Mouse (Mus musculus): Measurements from ENCODE around the gene Man2a1.

Man2a1 gene

GRCm38 (mm10) chr17:64703649-64704230 is 103.2 kb downstream of the Man2a1 start:
- no peak for DNase-seq (ENCODE audit: low read depth, low spot score)

GRCm38 (mm10) chr17:64707529-64707928 is 107.0 kb downstream of the Man2a1 start:
- no peak for DNase-seq (ENCODE audit: low read depth, low spot score)

DNA sequence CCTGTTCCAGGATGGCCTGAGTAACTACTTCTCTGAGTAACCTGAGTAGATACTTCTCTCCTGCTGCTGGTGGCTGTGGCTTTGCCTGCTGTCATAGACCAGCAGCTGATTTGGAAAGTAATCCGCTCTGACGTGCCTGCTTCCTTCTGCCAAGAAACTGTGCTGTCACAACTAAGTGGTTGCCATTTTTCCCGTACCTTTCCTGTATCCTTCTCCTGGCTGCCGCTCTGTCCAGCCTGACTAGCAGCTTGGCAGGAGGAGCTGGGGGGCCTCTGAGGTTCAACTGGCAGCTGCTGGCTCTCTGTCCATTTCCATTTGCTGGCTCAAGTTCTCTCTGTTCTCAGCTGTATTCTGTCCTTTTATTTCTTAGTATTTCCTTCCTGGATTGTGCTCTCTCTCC is 115.8 kb downstream of the Man2a1 start:
- DNase-seq (ENCODE audit: low read depth, low spot score), result no peak

DNA sequence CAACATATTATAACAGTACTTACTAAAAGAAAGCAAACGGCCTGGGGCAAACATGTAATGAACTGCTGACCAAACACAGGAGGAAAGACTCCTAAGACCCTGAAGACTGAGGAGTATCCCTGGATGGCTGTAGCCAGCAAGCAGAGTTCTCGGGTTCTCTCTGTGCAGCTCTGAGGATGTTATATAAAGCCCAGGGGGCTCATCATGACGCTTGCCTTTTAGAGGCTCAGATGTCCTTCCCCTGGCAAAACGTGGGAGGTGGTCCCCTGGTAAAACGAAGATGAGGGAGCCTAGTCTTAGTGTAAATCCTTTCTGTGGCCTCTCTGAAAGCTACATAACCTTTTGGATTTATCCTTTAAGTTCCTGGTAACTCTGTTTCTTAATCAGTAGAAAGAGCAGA is 119.2 kb downstream of the Man2a1 start:
- no peak for DNase-seq (ENCODE audit: low read depth, low spot score)

DNA sequence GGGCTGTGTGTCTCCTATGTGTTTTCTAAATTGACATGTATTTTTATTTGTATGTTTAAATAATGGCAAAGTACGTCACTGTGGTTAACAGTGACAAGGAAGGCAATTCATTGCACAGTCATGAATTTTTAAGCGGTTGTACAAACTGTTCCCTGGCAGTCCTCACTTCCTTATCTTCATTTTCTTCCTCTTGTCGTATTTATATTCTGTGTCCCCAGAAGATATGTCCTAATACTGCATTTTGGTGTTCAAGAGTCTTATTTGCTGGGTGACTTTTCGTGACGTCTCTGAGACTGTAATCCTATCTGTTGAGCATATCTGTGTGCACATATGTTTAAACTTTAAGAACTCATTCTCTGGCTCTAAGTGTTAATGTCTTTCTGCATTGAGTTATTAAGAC is 120.6 kb downstream of the Man2a1 start:
- no peak for DNase-seq (ENCODE audit: low read depth, low spot score)

- DNase-seq (ENCODE audit: low read depth, low spot score), result no peak
Measured at GRCm38 (mm10) chr17:64723162-64723561, 122.6 kb downstream of the Man2a1 start.

DNA sequence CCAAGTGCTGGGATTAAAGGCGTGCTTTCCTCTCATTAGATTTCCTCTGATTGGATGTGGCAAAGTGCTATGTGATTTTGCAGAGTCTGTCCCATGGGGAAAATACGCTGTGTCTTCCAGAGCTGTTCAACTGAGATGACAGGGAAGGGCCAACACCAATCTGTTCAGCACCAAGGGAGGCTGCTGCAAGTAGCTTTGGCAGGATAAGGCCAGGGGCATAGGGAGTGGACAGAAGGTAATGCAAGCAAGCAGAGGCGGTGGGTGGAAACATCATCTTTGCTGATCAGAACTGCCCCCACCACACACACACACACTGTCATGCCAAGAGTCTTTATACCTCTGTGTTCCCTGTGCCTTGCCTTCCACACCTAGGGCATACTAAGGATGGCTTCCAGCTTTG is 124.7 kb downstream of the Man2a1 start:
- no peak for DNase-seq (ENCODE audit: low read depth, low spot score)

- DNase-seq (ENCODE audit: low read depth, low spot score), result no peak
Measured at GRCm38 (mm10) chr17:64726032-64726431, 125.5 kb downstream of the Man2a1 start.

DNA sequence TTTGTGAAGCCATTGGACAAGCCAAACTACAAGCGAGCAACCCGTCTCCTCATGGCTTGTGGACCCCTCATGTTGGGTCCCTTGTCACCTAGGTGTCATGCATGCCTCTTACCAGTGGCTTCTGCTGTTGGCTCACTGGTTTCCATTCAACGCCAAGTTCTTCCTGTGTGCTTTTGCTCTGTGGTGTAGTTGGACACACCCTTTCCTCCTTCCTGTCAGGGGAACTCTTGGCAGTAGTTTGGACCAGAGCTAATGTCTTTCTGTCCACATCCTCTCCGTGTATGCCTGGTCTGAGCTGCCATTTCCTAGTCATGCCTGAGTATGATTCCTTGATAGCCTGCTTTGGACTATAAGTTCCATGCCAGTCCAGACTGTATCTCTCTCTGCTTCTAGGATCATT is 135.0 kb downstream of the Man2a1 start:
- no peak for DNase-seq (ENCODE audit: low read depth, low spot score)

GRCm38 (mm10) chr17:64737918-64738317 is 137.4 kb downstream of the Man2a1 start:
- DNase-seq (ENCODE audit: low read depth, low spot score), result no peak

GRCm38 (mm10) chr17:64739129-64739528 is 138.6 kb downstream of the Man2a1 start:
- no peak for DNase-seq (ENCODE audit: low read depth, low spot score)

DNA sequence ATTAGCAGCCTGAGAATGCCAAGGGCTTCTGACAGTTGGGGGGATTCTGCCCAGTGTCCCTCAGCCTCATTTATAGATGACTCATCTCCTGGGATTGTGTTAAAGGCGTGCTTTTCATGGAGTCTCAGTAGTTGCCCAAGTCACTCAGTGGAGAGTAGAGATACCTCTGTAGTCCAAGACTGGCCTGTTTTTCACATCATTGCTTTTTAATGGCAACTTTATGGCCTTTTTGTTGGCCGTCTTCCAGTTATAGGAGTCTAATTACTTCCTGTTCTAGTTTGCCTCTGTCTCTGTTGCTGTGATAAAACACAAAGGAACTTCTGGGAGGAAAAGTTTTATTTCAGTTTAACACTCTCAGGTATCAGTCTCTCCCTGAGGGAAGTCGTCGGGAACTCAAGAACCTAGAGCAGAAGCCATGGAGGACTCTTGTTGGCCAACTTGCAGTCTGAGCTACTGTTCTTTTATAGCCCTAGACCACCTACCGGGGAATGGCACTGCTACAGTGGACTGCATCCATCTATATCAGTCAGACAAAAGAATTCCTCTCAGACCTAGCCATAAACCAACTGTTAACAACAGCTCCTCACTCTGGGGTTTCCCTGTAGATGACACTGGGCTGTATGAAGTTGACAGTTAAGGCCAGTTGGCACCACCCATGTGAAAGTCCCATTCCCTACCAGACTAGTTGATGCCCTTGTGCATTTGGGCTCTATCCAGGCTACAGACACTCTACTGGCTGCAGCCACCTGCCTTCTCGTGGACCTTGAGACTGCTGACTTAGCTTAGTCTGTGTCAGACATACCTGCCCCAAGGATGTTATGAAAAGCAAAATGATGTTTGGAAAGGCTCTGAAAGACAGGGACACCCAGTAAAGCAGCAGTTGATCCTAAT is 142.4 kb downstream of the Man2a1 start:
- DNase-seq (ENCODE audit: low read depth, low spot score), result no peak

GRCm38 (mm10) chr17:64743606-64744300 is 143.2 kb downstream of the Man2a1 start:
- DNase-seq (ENCODE audit: low read depth, low spot score), result no peak

DNA sequence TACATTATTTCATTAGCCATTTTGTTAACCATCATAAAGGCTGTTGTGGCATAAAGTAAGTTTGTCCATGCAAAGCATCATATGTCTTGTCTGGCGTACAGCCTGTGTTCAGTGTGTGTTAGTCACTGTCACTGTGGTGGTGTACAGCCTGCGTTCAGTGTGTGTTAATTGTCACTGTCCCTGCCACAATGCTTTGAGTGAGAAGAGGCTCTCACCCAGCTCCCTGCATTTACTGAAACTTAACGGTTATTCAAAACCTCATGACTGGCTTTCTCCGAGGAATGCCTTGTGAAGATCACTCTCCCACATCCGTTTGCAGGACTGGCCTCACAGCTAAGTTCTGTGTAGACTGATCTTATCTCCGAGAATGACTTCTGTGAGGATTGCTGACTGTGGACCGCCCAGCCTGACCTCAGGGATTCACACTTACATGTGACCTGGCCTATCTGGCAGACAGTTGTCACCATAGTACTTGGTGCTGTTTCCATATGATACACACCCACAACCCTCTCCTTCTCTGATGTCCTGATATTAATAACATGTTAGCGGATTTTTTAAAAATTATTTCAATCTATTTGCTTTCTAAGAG is 146.2 kb downstream of the Man2a1 start:
- DNase-seq (ENCODE audit: low read depth, low spot score), result no peak

- no peak for DNase-seq (ENCODE audit: low read depth, low spot score)
Measured at GRCm38 (mm10) chr17:64747461-64747860, 146.9 kb downstream of the Man2a1 start.

GRCm38 (mm10) chr17:64748131-64748530 is 147.6 kb downstream of the Man2a1 start:
- no peak for DNase-seq (ENCODE audit: low read depth, low spot score)

- no peak for DNase-seq (ENCODE audit: low read depth, low spot score)
Measured at GRCm38 (mm10) chr17:64749146-64749545, 148.6 kb downstream of the Man2a1 start.

DNA sequence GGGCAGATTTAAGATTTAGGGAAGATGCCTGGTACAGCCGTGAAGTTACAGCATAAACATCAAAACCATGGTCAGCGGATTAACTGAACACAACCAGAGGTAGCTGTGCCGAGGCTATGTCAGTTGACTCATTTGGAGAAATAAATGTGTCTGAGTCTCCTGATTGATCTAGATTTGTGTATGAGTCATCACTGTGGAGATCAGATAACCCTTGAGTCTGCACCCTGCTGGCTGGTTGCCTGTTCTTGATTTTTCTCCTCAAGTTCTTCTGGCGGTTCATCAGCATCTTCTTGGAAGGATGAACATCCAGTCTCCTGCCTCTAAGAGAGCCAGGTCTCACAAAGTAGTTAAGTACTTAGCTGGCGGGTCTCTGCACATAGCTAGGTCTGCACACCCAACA is 150.7 kb downstream of the Man2a1 start:
- DNase-seq (ENCODE audit: low read depth, low spot score), result no peak

- DNase-seq (ENCODE audit: low read depth, low spot score), result peak; percentile 47
Measured at GRCm38 (mm10) chr17:64752126-64753019, 151.8 kb downstream of the Man2a1 start.

DNA sequence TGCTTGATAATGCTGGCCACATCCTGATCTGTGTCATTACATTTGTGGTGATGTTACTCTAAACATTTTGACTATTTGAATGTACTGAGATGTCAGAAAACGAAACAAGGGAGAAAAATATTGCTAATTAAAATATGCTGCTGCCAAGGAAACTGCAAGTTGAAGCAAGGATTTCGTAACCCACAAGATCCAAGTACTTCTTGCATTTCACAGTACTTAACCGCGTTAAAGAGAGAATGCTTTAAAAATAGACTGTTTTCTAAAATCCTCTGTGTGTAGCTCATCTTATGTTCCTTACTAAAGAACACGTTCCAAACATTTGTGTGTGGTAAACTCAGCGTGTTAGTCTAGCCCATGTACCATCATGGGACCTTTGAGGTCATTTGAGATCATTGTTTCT is 153.0 kb downstream of the Man2a1 start:
- DNase-seq (ENCODE audit: low read depth, low spot score), result peak; percentile 39

Measured in telencephalon, adult 2 months (tissue).